Mouse (Mus musculus): Measurements from ENCODE around the gene Etv2.

Etv2 gene

GRCm38 (mm10) chr7:30635752-30636151 lies at the start of gene Etv2:
TSS of gene Etv2 (minus strand) at chr7:30635852.
- DNase-seq (ENCODE audit: low read depth, low spot score) = no peak

- DNase-seq (ENCODE audit: low read depth, low spot score) = no peak
Observed at GRCm38 (mm10) chr7:30683425-30683824, 47.8 kb upstream of the Etv2 start.

- DNase-seq (ENCODE audit: low read depth, low spot score) = no peak
Observed at GRCm38 (mm10) chr7:30681897-30682296, 46.2 kb upstream of the Etv2 start.

- DNase-seq (ENCODE audit: low read depth, low spot score) = no peak
Observed at GRCm38 (mm10) chr7:30678263-30678975, 42.8 kb upstream of the Etv2 start.

- DNase-seq (ENCODE audit: low read depth, low spot score) = no peak
Observed at GRCm38 (mm10) chr7:30671480-30671879, 35.8 kb upstream of the Etv2 start, which contains the start of gene Pmis2. TSS of gene Pmis2 (minus strand) at chr7:30671605.

GRCm38 (mm10) chr7:30669229-30669628 lies 33.6 kb upstream of the Etv2 start:
- no peak for DNase-seq (ENCODE audit: low read depth, low spot score)

GRCm38 (mm10) chr7:30665321-30665720 lies 29.7 kb upstream of the Etv2 start:
- DNase-seq (ENCODE audit: low read depth, low spot score) = no peak

- peak; percentile 86 for DNase-seq (ENCODE audit: low read depth, low spot score)
Observed at GRCm38 (mm10) chr7:30664529-30665200, 29.0 kb upstream of the Etv2 start, which contains the start of gene Haus5. TSS of gene Haus5 (minus strand) at chr7:30664994.

GRCm38 (mm10) chr7:30649591-30650540 lies 14.2 kb upstream of the Etv2 start, which contains the start of gene Rbm42:
TSS of gene Rbm42 (minus strand) at chr7:30650317.
- DNase-seq (ENCODE audit: low read depth, low spot score) = peak; percentile 95

- DNase-seq (ENCODE audit: low read depth, low spot score) = no peak
Observed at GRCm38 (mm10) chr7:30639083-30639482, 3.4 kb upstream of the Etv2 start.

GRCm38 (mm10) chr7:30636395-30636794 lies 743 bp upstream of the Etv2 start:
- DNase-seq (ENCODE audit: low read depth, low spot score) = no peak

GRCm38 (mm10) chr7:30634621-30635020 lies 1.0 kb downstream of the Etv2 start:
- no peak for DNase-seq (ENCODE audit: low read depth, low spot score)

GRCm38 (mm10) chr7:30633762-30634412 lies 1.8 kb downstream of the Etv2 start:
- DNase-seq (ENCODE audit: low read depth, low spot score) = no peak

GRCm38 (mm10) chr7:30629013-30629412 lies 6.6 kb downstream of the Etv2 start:
- no peak for DNase-seq (ENCODE audit: low read depth, low spot score)

- DNase-seq (ENCODE audit: low read depth, low spot score) = no peak
Observed at GRCm38 (mm10) chr7:30626647-30627046, 9.0 kb downstream of the Etv2 start.

- DNase-seq (ENCODE audit: low read depth, low spot score) = peak; percentile 82
Observed at GRCm38 (mm10) chr7:30625530-30626384, 9.9 kb downstream of the Etv2 start, which contains the start of gene Cox6b1. TSS of gene Cox6b1 (minus strand) at chr7:30626151.

GRCm38 (mm10) chr7:30619202-30619601 lies 16.4 kb downstream of the Etv2 start:
- no peak for DNase-seq (ENCODE audit: low read depth, low spot score)

GRCm38 (mm10) chr7:30618658-30619057 lies 17.0 kb downstream of the Etv2 start:
- no peak for DNase-seq (ENCODE audit: low read depth, low spot score)

- no peak for DNase-seq (ENCODE audit: low read depth, low spot score)
Observed at GRCm38 (mm10) chr7:30615049-30615760, 20.4 kb downstream of the Etv2 start.

- DNase-seq (ENCODE audit: low read depth, low spot score) = no peak
Observed at GRCm38 (mm10) chr7:30614454-30614853, 21.2 kb downstream of the Etv2 start.
